Mouse (Mus musculus): ENCODE data around the gene Ppef1.
"Not testable (repeated sequence)": the region's sequence is repeated elsewhere in the genome, so short reads cannot be mapped to it uniquely, and the experiment has no call there.

Gene Ppef1

GRCm38 (mm10) chrX:160735650-160736049 is at the start of gene Ppef1:
TSS of gene Ppef1 (minus strand) at chrX:160735765.
- no peak for DNase-seq (ENCODE audit: low spot score)

- DNase-seq (ENCODE audit: low spot score): no peak
Observed at GRCm38 (mm10) chrX:160782276-160782675, 46.7 kb upstream of the Ppef1 start.

- DNase-seq (ENCODE audit: low spot score): no peak
Observed at GRCm38 (mm10) chrX:160773033-160773432, 37.5 kb upstream of the Ppef1 start.

- DNase-seq (ENCODE audit: low spot score): not testable (repeated sequence)
Observed at GRCm38 (mm10) chrX:160769622-160770021, 34.1 kb upstream of the Ppef1 start.

- DNase-seq (ENCODE audit: low spot score): no peak
Observed at GRCm38 (mm10) chrX:160767713-160768112, 32.1 kb upstream of the Ppef1 start, which contains the start of gene Rs1. TSS of gene Rs1 (plus strand) at chrX:160768013.

- DNase-seq (ENCODE audit: low spot score): no peak
Observed at GRCm38 (mm10) chrX:160766233-160766616, 30.7 kb upstream of the Ppef1 start.

- DNase-seq (ENCODE audit: low spot score): peak; percentile 81
Observed at GRCm38 (mm10) chrX:160765389-160766232, 30.0 kb upstream of the Ppef1 start.

GRCm38 (mm10) chrX:160750808-160751207 is 15.2 kb upstream of the Ppef1 start:
- no peak for DNase-seq (ENCODE audit: low spot score)

- no peak for DNase-seq (ENCODE audit: low spot score)
Observed at GRCm38 (mm10) chrX:160748653-160749052, 13.1 kb upstream of the Ppef1 start.

GRCm38 (mm10) chrX:160745399-160745798 is 9.8 kb upstream of the Ppef1 start:
- DNase-seq (ENCODE audit: low spot score): no peak

- no peak for DNase-seq (ENCODE audit: low spot score)
Observed at GRCm38 (mm10) chrX:160699171-160699570, 36.4 kb downstream of the Ppef1 start.

GRCm38 (mm10) chrX:160691559-160691958 is 44.0 kb downstream of the Ppef1 start:
- no peak for DNase-seq (ENCODE audit: low spot score)

- no peak for DNase-seq (ENCODE audit: low spot score)
Observed at GRCm38 (mm10) chrX:160690094-160690493, 45.5 kb downstream of the Ppef1 start.

- no peak for DNase-seq (ENCODE audit: low spot score)
Observed at GRCm38 (mm10) chrX:160669992-160670391, 65.6 kb downstream of the Ppef1 start.

GRCm38 (mm10) chrX:160610882-160611644 is 124.5 kb downstream of the Ppef1 start:
- no peak for DNase-seq (ENCODE audit: low spot score)

GRCm38 (mm10) chrX:160610482-160610881 is 125.1 kb downstream of the Ppef1 start:
- no peak for DNase-seq (ENCODE audit: low spot score)

GRCm38 (mm10) chrX:160609849-160610248 is 125.7 kb downstream of the Ppef1 start:
- no peak for DNase-seq (ENCODE audit: low spot score)

- DNase-seq (ENCODE audit: low spot score): no peak
Observed at GRCm38 (mm10) chrX:160603981-160604541, 131.5 kb downstream of the Ppef1 start.

GRCm38 (mm10) chrX:160603316-160603715 is 132.2 kb downstream of the Ppef1 start:
- no peak for DNase-seq (ENCODE audit: low spot score)

GRCm38 (mm10) chrX:160602770-160603169 is 132.8 kb downstream of the Ppef1 start:
- DNase-seq (ENCODE audit: low spot score): no peak

GRCm38 (mm10) chrX:160601053-160601452 is 134.5 kb downstream of the Ppef1 start:
- DNase-seq (ENCODE audit: low spot score): no peak

GRCm38 (mm10) chrX:160598562-160599458 is 136.8 kb downstream of the Ppef1 start:
- DNase-seq (ENCODE audit: low spot score): no peak

Data from spleen, adult 12 weeks (tissue).